Mouse (Mus musculus): ENCODE results near the gene Lcor. TPM values are rescaled to one million over a fixed set of nuclear protein-coding genes. Genes with fewer than 3 reads are reported as not detected.

Gene Lcor
- total RNA-seq, 2 experiments from 2014 or later = 15.4 to 16.0 TPM

DNA sequence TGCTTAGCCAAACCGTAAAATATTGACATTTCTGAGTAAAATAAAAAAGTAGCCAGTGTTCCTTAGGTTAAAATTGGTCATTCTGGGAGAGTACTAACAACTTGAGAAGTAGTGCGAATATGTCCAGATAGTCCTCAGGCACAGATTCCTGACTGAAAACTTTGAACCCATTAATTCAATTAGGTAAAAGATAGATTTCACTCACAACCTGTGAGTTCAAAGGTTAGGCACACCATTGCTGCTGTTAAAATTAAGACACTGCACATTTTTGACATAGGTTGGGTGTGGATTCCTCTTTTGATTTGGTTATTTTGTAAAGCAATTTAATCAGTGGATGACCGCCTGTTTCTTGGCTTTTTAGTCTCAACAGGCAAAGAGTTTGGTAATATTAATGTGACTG is 78.4 kb downstream of the Lcor start:
- DNase-seq (ENCODE audit: low spot score in 2 of 2) = no peak

GRCm38 (mm10) chr19:41568791-41569190 is 86.4 kb downstream of the Lcor start:
- DNase-seq (ENCODE audit: low spot score in 2 of 2) = no peak

GRCm38 (mm10) chr19:41573700-41574099 is 91.3 kb downstream of the Lcor start:
- no peak for DNase-seq (ENCODE audit: low spot score in 2 of 2)

- no peak for DNase-seq (ENCODE audit: low spot score in 2 of 2)
Measured at GRCm38 (mm10) chr19:41577576-41577975, 95.1 kb downstream of the Lcor start.

DNA sequence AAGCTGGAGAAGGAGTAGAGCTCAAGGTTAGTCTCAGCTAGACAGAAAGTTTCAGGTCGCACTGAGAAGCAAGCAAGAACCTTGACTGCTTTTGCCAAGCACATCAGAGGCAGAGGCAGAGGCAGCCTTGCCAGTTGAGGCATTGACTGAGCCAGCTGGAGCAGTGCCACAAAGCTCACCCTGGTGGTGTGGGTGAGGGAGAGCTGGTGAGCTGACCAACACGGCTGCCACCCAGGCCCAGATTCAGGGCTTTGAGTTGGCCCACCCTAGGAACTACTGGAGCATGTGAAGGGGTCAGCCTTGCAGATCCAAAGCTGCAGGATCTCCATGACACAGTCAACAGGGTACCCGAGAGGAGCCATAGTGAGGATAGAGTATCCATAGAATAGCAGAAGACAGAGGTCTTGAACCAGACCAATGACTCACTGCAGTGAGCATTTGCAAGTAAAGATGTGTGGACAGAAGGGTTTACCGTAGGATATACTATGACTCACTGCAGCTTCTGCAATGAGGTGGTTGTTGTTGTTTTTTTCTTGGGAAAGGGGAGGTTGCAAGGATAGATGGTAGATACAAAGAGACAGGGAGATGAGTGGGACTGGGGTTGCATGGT is 97.0 kb downstream of the Lcor start:
- peak in 1 of 2 experiments; percentile 49 for DNase-seq (ENCODE audit: low spot score in 2 of 2)

DNA sequence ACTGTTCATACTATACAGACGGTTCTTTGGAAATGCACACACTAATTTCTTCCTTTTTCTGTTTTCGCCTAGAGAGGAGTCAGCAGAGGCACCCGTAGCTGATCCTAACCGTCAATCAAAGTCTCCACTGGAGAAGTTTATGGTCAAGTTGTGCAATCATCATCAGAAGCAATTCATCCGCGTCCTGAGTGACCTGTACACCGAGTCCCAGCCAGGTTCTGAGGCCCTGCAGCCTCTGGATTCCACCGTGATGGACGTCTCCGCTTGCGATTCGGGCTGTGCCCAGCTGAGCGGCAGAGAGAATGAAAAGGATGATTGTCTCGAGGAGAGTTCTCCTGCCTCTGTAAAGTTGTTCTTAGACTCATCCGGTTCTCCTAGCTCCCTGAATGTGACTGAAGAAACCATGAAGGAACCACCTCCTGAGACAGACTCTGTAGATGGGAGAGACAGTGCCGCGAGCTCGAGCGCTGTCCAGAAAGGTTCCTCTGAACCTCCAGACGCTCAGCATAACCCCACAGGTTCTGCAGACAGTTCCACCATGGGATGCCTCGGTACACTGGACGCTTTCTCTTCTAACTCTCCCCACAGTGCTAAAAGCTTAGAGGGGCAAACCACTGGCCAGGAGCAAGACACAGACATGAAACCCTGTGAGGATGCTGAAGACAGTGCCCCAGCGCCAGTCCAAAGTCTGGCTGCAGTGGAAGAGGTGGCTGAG is 99.4 kb downstream of the Lcor start, which contains the start of gene Gm340:
Gene Gm340 (plus strand): TSS at position 665 of the 715 bp plus-strand sequence.
- no peak for DNase-seq (ENCODE audit: low spot score in 2 of 2)

GRCm38 (mm10) chr19:41582918-41583514 is 100.6 kb downstream of the Lcor start:
- no peak for DNase-seq (ENCODE audit: low spot score in 2 of 2)

- no peak for DNase-seq (ENCODE audit: low spot score in 2 of 2)
Measured at GRCm38 (mm10) chr19:41586752-41587151, 104.3 kb downstream of the Lcor start.

GRCm38 (mm10) chr19:41587431-41588222 is 105.2 kb downstream of the Lcor start:
- DNase-seq (ENCODE audit: low spot score in 2 of 2) = no peak

DNA sequence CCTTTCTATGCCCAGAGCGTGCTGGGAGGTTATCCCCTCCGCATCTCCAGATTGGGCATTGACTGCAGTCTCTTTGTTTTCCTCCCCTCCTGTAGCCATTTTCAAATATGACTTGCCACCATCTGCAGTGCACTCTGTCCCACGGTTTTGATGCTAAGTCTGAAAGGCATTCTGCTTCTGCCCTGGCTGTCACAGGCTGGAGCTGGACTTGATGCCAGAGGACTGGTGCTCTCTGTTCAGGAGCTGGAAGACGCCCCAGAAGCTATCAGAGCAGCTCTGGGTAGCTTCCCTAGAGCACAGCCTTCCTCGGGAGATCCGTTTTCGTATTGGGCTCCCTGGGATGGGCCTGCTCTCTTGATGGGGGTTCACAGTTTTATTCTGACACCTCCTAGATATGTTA is 106.6 kb downstream of the Lcor start:
- DNase-seq (ENCODE audit: low spot score in 2 of 2) = no peak

DNA sequence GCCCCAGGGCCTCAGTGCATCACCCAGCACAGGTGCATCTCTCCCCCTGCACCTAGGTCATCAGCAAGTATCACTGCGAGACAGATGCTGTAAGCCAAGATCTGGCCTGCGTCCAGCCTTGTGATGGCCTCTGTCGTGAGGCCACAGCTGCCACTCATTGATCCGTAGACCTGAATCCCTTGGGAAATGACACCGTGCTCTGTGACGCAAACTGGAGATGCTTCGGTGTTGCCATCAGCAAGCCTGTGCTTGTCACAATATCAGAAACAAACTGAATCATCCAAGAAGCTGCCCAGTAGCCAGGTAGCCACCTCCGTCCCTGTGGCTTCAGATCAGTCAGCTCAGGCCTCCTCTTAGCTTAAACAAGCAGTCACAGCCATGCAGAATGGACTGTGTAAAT is 107.2 kb downstream of the Lcor start:
- DNase-seq (ENCODE audit: low spot score in 2 of 2) = no peak

DNA sequence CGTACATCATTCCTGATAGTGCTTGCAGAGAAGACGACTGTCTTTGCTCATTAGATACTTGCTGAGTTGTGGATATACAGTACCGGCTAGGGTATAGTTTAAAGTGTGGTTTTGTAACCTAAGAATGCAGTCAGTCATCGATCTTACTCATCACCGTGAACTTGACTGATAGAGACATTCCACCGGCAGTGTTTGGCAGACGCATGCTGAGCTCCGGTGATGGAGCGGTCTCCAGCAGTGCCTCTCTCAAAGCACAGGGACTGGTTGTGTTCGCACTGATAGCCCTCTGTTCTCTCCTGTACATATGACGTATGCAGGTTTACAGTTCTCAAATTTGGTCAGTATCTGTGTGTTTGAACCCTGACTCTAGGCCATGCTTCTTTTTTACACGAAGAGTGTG is 109.4 kb downstream of the Lcor start:
- no peak for DNase-seq (ENCODE audit: low spot score in 2 of 2)

DNA sequence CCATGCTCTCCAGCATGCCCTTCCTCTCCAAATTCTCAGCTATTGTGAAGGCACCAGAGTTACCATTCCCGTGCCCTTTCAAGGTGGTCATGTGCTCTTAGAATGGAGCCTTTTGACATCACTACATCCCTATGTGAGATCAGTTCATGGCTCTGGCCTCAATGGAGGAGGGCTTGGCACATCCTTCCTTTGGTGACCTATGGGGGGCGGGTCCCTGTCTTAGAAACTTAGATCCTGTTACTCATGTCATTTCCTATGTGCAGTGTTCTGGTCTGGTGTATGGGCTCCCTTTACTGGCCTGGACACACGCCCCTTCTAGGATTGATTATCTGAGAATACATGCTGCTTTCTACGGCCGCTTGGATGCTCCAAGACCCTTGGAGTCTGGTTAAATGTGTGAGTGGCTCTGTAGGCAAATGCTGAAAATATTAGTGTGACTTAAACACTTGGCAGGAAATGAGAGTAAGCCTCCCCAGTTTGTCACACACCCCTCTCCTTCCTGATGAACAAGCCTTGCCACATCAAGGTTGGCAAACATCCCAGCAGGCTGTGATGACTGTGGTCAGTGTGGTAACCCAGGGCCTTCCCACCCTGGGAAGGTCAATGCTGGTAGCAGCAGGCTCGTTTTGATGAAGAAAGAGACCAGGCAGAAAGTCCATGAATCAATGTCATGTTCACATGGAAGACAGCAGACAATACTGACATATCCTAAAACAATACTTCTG is 114.9 kb downstream of the Lcor start:
- peak; percentile 61 to 74 for DNase-seq (ENCODE audit: low spot score in 2 of 2)

DNA sequence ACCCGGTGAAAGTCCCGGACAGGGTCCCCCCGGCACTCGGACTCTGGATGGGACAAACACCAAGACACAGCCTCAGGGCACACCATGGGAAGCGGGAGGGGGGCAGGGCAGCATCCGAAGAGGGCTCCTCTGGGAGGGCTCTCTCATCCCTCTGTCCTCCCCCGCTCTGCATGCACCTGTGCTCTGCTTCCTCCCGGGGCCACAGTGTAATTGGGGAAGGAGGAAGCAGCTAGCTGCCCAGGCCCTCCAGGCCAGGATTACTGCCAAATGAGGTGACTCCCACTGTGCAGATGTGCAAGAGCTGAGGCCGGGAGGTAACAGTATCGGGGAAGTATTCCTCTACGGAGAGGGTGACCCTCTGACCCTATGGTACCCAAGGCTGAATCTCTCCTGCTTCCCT is 118.2 kb downstream of the Lcor start:
- DNase-seq (ENCODE audit: low spot score in 2 of 2) = no peak

DNA sequence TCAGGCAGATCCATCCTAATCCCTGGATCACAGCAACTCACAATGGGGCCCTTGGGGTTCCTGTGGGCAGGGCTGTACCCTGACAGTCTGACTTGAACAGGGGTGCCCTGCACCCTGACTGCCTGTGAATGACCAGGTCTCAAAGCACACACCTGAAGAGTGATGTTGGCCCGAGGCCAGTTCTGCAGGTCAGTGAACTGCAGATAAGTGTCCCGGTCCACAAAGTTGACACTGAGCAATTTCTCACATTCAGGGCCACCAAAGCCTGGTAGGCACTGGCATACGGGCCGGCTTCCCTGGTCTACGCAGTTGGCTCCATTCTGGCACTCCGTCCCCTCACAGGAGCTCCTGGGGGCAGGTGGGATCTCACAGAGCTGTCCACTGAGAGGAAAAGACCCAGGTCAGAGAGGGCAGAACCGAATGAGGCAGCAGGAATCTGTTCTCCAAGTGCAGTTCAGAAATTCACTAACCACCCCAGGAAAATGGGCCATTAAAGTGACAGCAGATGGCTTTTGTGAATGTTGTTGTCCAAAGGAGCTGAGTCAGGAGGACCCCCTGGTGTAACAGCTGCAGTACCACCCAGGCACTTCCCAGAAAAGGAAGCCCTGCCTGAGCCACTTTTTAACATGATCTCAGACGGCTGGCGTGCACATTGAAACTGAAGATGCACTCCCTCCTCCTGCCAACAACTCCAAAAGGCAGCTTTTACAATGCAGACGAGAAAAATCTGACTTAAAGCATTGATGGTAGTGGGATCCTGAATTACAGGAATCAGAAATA is 124.0 kb downstream of the Lcor start:
- DNase-seq (ENCODE audit: low spot score in 2 of 2) = no peak

DNA sequence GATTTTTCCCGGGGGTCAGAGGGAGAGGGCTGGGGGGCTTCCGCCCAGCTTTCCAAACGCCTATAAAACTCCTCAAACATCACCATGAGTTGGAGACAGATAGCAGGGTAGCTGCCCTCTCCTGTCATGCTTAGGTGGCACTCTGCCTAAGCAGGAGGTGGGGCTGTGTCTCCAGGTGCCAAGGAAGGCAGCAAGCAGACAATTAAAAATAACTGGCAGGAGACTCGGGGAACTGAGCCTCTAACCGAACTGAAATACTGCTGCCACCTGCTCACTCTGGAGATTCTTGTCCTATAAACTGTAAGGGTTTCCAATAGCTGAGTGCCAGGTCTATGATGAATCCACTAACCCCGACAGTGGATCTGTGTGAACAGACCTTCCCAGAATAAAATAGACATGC is 129.2 kb downstream of the Lcor start:
- DNase-seq (ENCODE audit: low spot score in 2 of 2) = no peak

Data from adrenal gland, adult 18-20 months (tissue).